Mouse (Mus musculus) T-cell, adult 66 days (primary cell): ENCODE results near the gene Polr1c. TPM values are rescaled to one million over a fixed set of nuclear protein-coding genes. Genes with fewer than 3 reads are reported as not detected.

Experiments
- total RNA-seq, 2 experiments: library from RNA; stranded (reverse); gene quantifications; 3 replicates in 1 of 2; 4 replicates in 1 of 2; pipeline ENCODE4 v1.2.4; 2023

Polr1c gene
- 10 to 100 TPM; 60.8 to 70.2 TPM for total RNA-seq

GRCm38 (mm10) chr17:46247512-46248188 lies at the start of gene Polr1c, which contains the start of gene Yipf3:
Polr1c (minus strand) TSS chr17:46248054.
Yipf3 (plus strand) TSS chr17:46248080.

GRCm38 (mm10) chr17:46282483-46283123 lies 34.7 kb upstream of the Polr1c start, which contains the start of gene Tjap1:
Tjap1 (minus strand) TSS chr17:46283026.

GRCm38 (mm10) chr17:46253452-46254084 lies 5.7 kb upstream of the Polr1c start, which contains the start of gene Lrrc73:
Lrrc73 (plus strand) TSS chr17:46253531.

GRCm38 (mm10) chr17:46202421-46203071 lies 45.3 kb downstream of the Polr1c start, which contains the start of the genes Polh and Xpo5:
Polh (minus strand) TSS chr17:46202645.
Xpo5 (plus strand) TSS chr17:46202782.

Other genes with a start within 250 kb of the Polr1c start
- gene Vegfa, start 215.7 kb downstream of the Polr1c start, total RNA-seq = 1 to 10 TPM; 2.1 to 2.4 TPM
- gene Mrps18a, start 137.1 kb downstream of the Polr1c start, total RNA-seq = 10 to 100 TPM; 50.3 to 52.5 TPM
- gene Rsph9, start 103.8 kb downstream of the Polr1c start, total RNA-seq = not detected
- 10 to 100 TPM; 23.8 to 25.9 TPM for gene Mad2l1bp, start 94.5 kb downstream of the Polr1c start, total RNA-seq
- gene Gtpbp2, start 87.0 kb downstream of the Polr1c start, total RNA-seq = 100 to 1,000 TPM; 209 to 215 TPM
- gene Polh, start 45.4 kb downstream of the Polr1c start, total RNA-seq = 10 to 100 TPM; 12.1 to 14.6 TPM
- gene Xpo5, start 45.3 kb downstream of the Polr1c start, total RNA-seq = 10 to 100 TPM; 37.5 to 41.9 TPM
- 100 to 1,000 TPM; 110 TPM for gene Yipf3, start within 50 bp of the Polr1c start, total RNA-seq
- 1 to 10 TPM; 3.2 to 4.9 TPM for gene Lrrc73, start 5.5 kb upstream of the Polr1c start, total RNA-seq
- gene Tjap1, start 35.0 kb upstream of the Polr1c start, total RNA-seq = 10 to 100 TPM; 44.5 to 55.9 TPM
- under 1 TPM in 1 of 2 experiments, not detected in 1; 0.55 TPM for gene Dlk2, start 49.4 kb upstream of the Polr1c start, total RNA-seq
- 10 to 100 TPM; 16.1 to 17.5 TPM for gene Abcc10, start 80.3 kb upstream of the Polr1c start, total RNA-seq
- gene Zfp318, start 135.7 kb upstream of the Polr1c start, total RNA-seq = 10 to 100 TPM; 43.3 to 48.2 TPM
- not detected for gene Crip3, start 180.9 kb upstream of the Polr1c start, total RNA-seq
- gene Slc22a7, start 190.4 kb upstream of the Polr1c start, total RNA-seq = not detected
- gene Ttbk1, start 239.6 kb upstream of the Polr1c start, total RNA-seq = under 1 TPM; 0.53 to 0.87 TPM
- 1 to 10 TPM in 1 of 2 experiments, not detected in 1; 1.1 TPM for gene Dnph1, start 248.7 kb upstream of the Polr1c start, total RNA-seq